Mouse (Mus musculus) embryo, embryonic 10.5 days (tissue): Measurements from ENCODE around the gene Dpy19l3.

ENCODE experiments used
- DNase-seq: peaks from one replicate; pipeline ENCODE4 v3.0.0-alpha.2; 2015; ENCODE audit warnings: low spot score

Dpy19l3 gene

DNA sequence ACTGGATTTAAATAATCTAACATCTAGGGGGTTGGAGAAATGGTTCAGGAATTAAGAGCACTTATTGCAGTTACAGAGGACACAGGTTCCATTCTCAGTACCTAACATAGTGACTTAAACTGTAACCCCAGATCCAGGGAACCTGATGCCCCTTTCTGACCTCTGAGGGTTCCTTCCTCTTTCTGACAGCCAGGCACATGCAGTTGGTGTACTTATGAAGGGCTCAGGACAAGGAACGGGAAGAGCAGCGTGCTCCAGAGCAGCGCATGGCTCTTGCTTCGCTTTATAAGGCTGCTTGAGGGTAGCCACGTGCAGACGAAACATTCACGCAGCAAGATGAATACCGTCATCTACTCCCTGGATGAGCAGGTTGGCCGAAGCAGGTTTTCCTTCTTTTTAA lies 3.4 kb downstream of the Dpy19l3 start:
- no peak for DNase-seq

DNA sequence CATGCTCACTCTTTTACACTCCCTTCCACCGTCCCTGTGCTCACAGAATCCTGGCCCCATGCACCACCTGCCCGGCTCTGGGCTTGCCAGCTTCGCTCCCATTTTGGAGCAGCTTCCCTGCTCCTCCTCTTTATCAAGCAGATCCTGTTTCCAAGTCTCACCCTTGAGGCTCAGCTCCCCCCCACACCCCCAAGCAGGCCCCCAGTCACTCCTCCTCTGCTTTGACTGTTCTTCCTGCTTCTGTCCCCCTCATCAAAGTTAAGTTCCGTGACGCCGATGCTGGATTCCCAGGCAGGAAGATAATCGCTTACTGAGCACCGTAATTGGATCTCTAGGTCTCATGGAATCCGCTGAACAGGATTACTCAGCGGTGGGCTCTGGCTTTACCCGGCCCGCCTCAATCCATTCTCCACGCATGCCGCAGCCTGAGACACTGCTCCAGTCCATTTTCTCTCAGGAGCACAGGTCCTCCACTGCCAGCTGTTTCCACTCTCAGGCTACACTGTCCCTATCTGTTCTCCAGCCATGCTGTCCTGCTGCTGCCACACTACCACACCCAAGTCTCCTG lies 6.8 kb downstream of the Dpy19l3 start:
- peak; percentile 42 for DNase-seq

DNA sequence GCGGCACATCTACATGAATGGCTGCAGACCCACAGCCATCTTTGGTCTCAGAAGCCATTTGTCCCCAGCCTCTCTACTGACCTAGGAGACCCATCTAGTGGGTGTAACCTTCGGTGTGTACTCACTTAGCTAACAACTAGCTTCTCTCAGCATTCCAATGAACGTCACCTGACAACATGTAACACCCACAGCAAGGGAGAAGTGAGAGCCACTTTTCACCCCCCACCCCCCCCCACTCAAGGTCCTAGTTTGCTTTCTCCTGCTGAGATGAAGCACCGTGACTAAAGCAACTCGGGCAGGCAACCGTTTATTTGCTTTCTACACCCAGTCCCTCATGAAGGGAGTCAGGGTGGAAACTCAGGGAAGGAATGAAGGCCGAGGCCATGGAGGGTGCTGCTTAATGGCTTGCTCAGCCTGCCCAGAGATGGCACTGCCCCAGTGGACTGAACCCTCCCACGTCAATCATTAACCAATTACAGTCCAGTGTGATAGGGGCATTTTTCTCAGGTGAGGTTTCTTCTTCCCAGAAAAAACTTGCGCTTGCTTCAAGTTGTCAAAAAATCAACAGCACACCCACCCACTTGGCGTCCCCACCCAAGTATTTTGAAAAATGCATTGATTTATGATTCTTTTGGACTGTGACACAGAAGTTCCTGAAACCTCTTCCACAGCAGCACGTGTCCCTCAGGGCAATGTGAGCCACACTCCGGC lies 7.4 kb downstream of the Dpy19l3 start:
- no peak for DNase-seq

DNA sequence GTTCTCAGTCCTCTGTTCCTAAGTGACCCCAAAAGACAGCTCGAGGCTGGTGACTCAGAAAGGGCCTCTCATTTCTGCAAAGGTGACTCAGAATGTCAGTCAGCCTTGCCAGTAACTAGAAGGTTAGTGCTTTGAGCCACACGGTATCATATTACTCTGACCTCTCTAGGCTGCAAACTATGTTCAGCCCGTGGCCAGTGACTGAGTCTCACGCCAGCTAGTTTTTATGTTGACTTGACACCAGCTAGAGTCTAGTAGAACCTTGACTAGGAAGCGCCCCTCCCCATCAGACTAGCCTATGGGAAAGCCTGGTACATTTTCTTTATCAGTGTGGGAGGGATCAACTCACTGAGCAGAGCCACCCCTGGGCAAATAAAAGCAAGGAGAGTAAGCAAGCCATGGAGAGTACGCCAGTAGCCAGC lies 9.0 kb downstream of the Dpy19l3 start:
- DNase-seq, result no peak

DNA sequence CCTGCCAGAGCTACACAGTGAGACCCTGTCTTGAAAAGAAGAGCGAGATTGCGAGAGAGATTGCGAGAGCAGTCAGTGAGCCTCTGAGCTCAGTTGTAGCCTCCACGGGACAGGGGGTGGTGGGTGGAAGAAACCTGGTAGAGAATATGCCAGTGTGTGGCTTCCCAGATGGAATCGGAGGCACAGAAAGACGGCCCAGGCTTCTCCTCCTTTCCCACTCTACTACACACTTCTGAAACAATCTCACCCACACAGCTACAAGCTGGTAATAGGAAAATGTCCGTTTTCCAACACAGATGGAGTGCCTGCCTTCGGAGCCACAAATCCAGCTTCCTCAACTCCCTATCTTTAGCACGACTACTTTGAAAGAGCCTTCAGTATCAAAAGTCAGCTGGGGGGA lies 9.5 kb downstream of the Dpy19l3 start:
- no peak for DNase-seq

DNA sequence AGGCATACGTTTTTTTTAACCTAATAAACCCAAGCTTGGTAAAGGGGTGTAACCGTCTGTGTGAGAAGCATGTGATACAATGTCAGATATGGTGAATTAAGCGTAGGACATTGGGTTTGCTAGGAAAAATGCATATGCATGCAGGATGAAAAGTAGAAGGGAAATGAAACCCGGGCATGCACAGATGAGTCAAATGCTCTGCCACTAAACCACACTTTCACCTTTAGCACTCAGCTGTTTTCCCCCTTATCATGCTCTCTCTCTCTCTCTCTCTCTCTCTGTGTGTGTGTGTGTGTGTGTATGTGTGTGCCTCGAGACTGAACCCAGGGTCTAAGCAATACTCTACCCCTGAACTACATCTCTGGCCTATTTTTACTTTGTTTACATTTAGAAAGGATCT lies 11.9 kb downstream of the Dpy19l3 start:
- DNase-seq, result no peak

DNA sequence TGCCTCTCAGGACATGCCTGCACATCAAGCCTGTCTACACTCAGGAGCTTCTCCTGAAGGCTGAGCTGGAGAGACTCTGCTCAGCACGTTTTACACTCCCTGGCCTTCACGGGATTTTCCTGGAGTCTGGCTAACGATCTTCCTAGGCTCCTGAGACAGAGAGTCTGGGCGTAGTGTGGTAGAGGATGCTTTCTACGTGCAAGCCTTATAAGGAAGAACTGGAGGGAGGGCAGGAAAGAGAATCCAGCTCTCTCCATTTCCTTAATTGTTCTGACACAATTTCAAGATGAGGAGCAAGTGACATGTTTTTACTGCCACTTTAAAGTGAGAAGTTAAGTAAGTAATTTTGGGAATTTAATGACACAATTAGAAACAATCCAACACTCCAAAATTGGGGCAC lies 12.4 kb downstream of the Dpy19l3 start:
- DNase-seq, result no peak

DNA sequence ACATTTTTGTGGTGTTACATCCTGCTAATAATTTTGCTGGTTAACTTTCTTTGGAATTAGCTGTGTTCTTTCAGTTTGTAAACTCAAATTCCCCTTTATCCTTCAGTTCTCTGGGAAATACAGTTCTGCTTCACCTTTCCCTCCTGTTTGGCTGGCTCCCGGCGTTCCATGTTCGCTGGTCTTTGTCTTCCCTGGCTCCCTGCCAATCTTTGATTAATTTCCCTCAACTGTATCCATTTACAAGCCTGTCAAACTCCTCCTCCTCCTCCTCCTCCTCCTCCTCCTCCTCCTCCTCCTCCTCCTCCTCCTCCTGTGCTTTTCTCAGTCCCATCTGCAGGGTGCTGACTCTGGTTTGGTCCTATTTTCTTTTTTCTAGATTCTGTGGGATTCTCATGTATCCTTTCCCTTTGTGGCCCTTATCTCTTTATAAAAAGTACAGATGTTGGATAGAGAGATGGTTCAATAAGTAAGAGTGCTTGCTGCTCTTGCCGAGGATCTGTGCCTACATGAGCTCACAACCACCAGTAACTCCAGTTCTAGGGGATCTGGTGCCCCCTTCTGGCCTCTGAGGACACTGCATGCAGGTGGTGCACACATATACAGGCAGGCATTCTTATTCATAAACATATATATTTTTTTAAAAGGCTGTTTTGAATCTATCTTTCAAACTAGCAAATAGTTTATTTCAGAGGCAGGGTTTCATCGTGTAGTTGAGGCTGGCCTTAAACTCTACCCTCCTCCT lies 13.6 kb downstream of the Dpy19l3 start:
- DNase-seq, result peak; percentile 64

DNA sequence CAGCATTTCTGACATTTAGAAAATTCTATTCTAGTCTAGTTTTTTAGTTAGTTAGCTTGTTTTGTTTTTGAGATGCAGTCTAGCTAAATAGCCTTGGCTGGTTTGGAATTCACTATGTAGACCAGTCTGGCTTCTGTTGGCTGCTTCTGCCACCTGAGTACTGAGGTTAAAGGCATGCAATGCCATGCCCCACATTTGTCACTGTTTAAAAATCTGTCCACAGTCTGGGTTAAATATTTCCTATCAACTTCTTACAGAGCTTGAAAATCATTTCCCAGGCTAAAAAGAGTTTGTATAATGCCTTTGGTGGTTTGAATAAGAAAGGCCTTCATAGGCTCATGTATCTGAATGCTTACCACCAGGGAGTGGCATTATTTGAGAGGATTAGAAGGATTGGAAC lies 15.4 kb downstream of the Dpy19l3 start:
- DNase-seq, result no peak

DNA sequence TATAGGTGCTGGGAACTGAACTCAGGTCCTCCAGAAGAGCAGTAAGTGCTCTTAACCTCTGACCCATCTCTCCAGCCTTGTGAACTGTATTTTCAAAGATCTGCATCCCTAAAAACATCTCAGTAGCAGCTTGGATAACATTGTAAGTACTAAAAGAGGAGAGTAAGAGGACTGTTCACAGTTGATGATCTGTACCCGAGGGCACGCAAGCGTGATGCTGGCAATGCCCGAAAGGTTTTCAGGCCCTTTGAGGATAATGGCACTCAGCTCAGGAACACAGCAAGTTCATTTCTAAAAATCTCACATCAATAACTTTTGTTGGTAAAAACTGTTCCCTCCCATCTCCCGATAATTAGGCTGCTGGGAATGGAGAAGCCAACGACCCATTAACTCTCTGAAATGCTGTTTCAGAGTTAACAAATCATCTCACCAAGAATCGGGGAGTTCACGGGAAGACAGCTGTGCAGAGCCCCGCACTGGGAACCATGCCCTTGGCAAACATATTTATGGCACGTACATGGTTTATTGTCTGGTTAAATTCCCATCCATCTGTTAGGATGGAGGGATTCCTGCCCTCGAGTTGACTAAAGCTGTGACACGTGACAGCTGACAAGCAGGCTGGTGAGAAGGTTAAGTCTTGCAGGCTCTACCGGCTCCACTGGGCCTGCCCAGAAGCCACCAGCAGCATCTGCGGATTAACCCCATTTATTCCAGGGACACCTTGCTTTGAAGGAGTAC lies 20.8 kb downstream of the Dpy19l3 start:
- DNase-seq, result no peak

DNA sequence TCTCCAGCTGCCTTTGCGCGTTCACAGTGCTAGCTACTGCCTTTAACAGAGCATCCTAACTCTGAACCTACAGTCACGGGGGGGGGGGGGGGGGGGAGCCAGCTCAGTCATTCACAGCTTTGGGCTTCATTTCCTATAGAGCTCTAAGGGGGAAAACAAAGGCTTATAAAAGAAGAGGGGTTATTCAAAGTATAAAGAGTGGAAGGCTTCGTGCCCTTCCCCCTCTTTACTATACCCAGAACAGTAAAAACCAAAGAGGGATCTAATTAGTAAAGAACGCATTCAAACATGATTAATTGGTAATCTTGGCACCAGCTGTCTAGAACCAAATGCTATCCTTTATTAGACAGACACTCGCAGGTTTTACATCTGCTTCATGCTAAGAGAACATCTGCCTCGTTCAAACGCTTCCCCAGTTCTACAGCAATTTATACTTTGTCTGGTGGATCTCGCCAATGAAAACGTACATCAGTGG lies 21.6 kb downstream of the Dpy19l3 start:
- no peak for DNase-seq

DNA sequence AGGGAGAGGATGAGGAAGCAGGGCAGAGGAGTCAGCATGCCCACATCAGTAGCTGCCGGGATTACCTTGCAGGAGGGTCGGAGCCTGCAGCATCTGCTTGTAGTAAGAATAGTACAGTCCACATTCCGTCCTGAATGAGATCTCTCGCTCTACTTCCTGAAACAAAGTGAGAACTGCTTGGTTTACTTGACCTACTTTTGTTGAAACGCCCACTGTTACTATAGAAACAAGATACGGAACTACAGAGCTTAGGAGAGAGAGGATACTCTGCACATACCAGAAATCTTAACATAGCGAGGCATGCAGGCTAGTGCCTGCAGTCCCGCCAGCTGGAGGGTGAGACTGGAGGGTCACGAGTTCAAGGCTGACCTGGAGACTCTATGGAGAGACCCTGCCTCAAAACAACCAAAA lies 24.6 kb downstream of the Dpy19l3 start:
- DNase-seq, result no peak

DNA sequence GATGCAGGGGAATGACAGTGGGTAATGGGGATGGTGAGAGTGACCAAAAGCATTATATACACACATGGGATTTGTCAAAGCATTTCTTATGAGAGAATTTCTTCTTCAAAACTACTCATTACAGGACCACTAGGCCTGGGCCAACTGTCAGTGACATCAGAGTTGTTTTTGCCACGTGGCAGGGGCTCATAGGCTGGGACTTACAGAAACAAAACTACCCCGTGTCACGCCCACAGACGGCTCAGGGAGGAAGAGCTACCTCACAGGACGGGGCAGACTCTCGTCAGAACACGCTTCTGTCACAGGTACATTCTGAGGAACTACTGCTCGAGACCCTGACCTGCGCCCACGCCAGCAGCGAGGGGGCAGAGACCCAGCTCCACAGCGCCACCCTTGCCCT lies 25.9 kb downstream of the Dpy19l3 start:
- DNase-seq, result no peak

DNA sequence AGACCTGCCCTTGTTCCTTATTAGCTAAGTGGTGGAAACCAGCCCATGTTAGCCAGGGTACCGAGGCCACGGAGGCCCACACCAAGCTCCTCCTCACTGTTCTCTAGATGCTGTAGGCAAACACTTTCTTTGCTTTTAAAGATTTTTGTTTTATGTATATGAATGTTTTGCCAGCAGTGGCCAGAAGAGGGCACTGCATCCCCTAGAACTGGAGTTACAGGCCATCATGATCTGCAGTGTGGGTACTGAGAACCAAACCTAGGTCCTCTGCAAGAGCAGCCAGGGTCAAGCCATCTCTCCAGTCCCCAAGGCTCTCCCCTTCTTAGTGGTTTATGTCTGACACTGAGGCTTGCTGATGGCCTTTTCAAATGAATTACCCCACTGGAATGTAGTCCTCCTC lies 31.2 kb downstream of the Dpy19l3 start:
- DNase-seq, result no peak

DNA sequence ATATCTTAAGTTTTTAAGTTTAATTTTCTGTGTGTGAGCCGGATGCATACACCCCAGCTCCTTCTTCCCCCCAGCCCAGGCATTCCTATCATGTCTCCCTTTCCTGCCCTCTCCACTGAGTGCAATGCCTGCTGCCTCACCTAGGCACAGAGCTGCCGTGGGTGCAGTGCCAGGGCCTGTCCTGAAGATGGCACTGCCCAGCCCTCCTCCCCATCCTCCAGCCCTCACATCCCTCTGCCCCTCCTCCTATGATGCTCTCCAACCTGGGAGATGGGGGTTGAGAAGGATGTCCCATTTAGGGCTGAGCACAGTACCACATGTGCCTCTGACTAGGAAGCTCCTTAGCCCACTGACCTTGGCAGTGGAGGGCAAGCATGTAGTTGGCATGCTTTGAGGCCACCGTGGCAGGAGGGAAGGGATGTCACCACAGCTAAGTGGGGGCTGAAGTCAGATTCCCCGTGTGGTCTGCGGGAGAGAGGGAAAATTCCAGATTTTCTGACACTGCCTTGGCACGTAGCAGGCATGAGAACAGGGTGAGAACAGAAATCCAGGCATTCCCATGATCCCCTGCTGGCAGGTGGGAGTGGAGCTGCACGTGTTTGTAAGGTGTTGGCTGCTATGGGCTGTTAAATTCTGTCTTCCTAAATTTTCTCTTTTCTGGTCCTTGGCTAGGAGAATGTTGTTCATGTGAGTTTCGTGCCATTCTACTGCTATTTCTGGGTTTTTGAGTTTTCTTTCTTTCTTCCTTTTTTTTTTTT lies 35.7 kb downstream of the Dpy19l3 start:
- no peak for DNase-seq

DNA sequence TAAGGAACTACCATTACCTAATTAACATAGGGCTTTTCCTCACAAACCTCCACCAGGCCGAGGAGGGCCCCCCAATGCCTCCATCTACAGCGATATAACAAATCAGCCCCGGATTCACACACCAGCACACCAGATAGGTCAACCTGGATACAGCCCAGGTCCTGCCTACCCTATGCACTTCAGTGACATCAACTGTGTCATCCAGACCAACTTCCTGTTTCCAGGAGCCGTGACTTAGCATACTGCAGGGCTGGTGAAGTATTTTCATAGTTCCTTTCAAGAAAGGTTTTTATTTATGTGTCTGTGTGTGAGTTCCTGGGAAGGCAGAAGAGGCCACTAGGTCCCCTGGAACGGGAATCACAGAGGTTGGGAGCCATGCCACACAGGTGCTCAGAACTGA lies 43.9 kb downstream of the Dpy19l3 start:
- no peak for DNase-seq

DNA sequence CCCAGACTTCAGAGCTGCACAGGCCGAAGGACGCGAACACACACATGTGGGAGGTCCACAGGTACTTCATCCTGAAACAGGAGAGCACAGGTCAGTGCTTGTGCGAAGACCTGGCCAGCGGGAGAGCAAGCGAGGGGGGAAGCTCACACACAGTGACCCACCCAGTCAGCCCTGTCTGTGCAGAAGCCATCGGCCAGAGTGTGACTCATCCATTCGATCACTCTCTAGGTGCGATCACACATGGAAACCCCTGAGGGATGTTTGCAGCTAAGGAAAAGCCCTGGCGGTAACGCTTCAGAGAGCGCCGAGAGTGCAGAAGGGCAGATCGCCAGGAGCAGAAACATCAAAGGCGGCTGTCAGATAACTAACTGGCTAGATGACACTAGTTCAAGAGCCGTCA lies 46.2 kb downstream of the Dpy19l3 start:
- no peak for DNase-seq

DNA sequence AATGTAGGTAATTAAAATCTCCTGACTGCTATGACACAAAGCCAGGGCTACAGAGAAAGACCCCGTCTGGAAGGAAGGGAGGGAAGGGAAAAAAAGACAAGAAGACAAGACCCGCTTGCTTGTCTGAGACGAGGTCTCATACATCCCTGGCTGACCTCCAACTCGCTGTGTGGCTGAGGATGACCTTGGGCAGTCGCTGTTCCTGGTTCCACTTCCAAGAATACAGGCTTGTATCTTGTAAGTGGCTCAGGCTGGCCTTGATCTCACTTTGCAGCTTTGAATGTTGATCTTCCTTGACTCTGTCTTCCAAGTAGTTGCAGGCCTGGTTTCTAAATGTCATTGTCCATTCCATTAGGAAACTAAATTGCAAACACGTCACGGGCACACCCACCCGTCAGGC lies 55.2 kb downstream of the Dpy19l3 start:
- no peak for DNase-seq

DNA sequence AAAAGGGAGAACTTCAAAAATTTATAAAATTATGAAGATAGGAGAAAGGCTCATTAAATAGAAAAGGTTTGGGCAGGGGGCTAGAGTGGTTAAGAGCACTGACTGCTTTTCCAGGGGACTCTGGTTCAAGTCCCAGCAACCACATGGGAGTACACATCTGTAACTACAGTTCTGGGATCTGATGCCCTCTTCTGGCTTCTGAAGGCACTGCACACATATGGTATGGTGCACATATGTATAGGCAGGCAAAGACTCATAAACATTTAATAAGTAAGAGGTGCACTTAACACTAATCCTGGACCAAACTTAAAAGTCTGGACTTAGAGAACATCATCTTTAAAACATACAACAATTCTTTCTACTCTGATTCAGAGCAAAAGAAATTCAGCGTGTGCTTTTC lies 56.2 kb downstream of the Dpy19l3 start:
- no peak for DNase-seq

DNA sequence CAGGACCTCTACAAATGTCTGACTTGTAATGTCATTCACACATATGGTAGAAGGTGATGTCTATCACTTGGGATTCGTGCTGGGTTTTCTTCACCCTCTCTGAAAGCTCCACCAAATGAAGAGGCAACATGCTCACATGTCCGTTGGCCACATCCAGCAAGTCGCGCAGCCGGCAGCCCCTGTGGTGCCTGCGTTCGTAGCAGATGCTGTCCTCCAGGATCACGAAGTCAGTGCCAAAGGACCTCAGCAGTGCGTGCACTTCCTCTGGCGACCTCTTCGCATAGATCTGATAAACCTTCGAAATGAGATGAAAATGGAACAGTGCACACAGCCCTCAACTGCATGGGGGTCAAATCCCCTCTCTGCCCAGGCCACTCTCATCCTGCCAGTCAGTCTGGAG lies 61.6 kb downstream of the Dpy19l3 start:
- no peak for DNase-seq

DNA sequence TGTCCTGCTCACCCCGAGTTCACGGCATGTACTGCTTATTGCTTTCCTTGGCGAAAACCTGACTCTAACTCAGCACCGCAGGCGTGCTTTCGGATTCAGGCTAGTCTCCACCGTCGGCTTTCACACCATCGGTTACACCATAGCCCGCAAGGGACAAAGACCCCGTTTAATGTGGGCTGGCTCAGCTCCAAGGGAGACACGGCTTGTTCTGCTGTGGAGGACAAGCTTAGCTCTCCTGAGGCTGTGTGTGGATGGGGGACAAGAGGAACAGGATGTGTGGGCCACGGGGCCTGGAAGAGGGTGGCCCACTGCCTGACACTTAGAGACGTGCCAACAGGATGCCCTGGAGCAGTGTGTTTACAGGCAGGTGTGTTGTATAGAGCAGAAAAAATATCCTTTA lies 62.1 kb downstream of the Dpy19l3 start:
- DNase-seq, result no peak

DNA sequence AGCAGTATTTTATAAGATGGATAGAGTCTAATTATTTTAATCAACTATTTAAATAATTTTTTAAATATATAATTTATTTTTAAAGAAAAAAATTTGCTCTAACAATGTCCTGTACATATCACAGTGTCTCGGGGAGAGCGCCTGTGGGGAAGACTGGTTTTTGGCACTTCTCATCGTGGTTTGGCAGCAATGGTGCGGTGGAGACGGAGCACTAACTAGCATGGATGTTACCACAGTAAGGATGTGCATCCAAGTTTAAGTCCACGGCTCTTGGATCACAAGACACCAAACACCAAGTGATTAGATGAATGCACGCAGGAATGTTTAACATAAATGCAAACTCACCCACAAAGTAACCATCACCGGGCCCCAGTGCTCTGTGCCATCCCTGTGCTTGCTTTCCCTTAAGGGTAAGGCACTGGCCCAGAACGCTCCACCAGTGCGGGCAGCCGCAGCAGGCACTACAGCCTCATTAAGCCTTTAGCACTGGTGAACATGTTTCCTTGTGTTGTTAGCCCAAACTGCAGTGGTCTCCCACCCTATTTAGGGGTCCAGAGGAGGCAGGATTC lies 65.4 kb downstream of the Dpy19l3 start:
- DNase-seq, result no peak
